Mouse (Mus musculus): Measurements from ENCODE around the gene Gja4. TPM values are rescaled to one million over a fixed set of nuclear protein-coding genes. Genes with fewer than 3 reads are reported as not detected.

The Gja4 gene
- 24.8 and 25.8 TPM in 2 replicates for total RNA-seq (2014; rRNA removed)
- polyA plus RNA-seq (2015; fragmentation: Nextera tagmentation; extraction: Ambion mirVana) = 21.9 and 26.5 TPM in 2 replicates

GRCm38 (mm10) chr4:127313861-127314260 lies at the start of gene Gja4:
Gene Gja4 (minus strand): TSS chr4:127314039.
- under 1% methylated on average over 23 of the region's 25 CpGs for WGBS
- Histone ChIP-seq H3K4me1 (ENCODE audit: insufficient read depth, low read length) (peaks cover 8% of the 10 kb centered on the region; the same call in 1 of the 2 replicates), H3K4me2 (ENCODE audit: low read depth, low read length, poor library complexity, severe bottlenecking) (peak within 1 kb of the TSS; percentile 81), H3K27me3 (ENCODE audit: insufficient read depth, low read length) (no peaks in the 10 kb centered on the region), H3K9ac (replicated peaks; ENCODE audit: low read length, poor library complexity, severe bottlenecking) (peak within 1 kb of the TSS; percentile 71), H3K4me3 (ENCODE audit: low read depth, low read length) (peak within 1 kb of the TSS; percentile 59), H3K27ac (ENCODE audit: low read depth, low read length) (0 out of 2 replicates have a peak within 1 kb of the TSS, but pooled peaks have one; percentile 26), H3K36me3 (ENCODE audit: insufficient read depth, low read length) (no peaks in the 10 kb centered on the region), H3K9me3 (ENCODE audit: low read length) (no peaks in the 10 kb centered on the region)
- peak; percentile 75 for TF ChIP-seq CTCF (IDR thresholded peaks at IDR 0.05)
- DNase-seq (ENCODE audit: low spot score) (peak; percentile 86), ATAC-seq (ENCODE audit: low FRiP score) (peak; percentile 60)

GRCm38 (mm10) chr4:127363331-127363730 lies 49.5 kb upstream of the Gja4 start:
- H3K9ac ChIP-seq (replicated peaks; ENCODE audit: low read length, poor library complexity, severe bottlenecking) = no peak overlapping the region
- DNase-seq (ENCODE audit: low spot score) (no peak), ATAC-seq (ENCODE audit: low FRiP score) (no peak)
- no peaks in the 10 kb centered on the region for H3K4me1 ChIP-seq (ENCODE audit: insufficient read depth, low read length)
- no peak overlapping the region for H3K4me3 ChIP-seq (ENCODE audit: low read depth, low read length)
- H3K36me3 ChIP-seq (ENCODE audit: insufficient read depth, low read length) = no peaks in the 10 kb centered on the region
- no peaks in the 10 kb centered on the region for H3K27me3 ChIP-seq (ENCODE audit: insufficient read depth, low read length)
- WGBS = 68% methylated on average over 4 of the region's 4 CpGs
- peak; percentile 39; the same call in 1 of the 2 replicates for TF ChIP-seq CTCF (IDR thresholded peaks at IDR 0.05)
- no peak overlapping the region for H3K27ac ChIP-seq (ENCODE audit: low read depth, low read length)
- no peak overlapping the region for H3K4me2 ChIP-seq (ENCODE audit: low read depth, low read length, poor library complexity, severe bottlenecking)
- no peaks in the 10 kb centered on the region for H3K9me3 ChIP-seq (ENCODE audit: low read length)

DNA sequence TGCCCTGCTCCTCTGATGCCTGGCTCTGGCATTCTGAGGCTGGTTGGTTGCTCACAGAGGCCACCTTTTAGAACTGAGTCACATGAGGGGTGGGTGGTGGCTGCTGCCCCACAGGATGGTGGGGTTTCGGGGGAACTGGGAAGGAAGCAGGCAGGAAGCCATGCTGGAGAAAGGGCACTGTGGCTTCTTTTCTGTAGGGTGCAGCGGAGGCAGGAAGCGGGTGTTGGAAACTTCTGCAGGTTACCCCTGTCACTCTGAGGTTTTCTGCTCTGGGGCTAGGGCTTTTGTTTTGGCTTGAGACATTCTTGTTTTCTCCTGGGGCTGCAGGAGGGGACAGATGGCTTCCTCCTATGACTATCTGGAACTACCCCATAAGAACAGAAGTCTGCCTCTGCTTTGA lies 48.7 kb upstream of the Gja4 start:
- 67% methylated on average over 3 of the region's 3 CpGs for WGBS

GRCm38 (mm10) chr4:127358018-127358417 lies 44.2 kb upstream of the Gja4 start, which contains the start of gene Gjb5:
Gene Gjb5 (minus strand): TSS chr4:127358181.
- no peaks in the 10 kb centered on the region for H3K36me3 ChIP-seq (ENCODE audit: insufficient read depth, low read length)
- H3K4me3 ChIP-seq (ENCODE audit: low read depth, low read length) = no peak within 1 kb of the TSS
- no peaks in the 10 kb centered on the region for H3K9me3 ChIP-seq (ENCODE audit: low read length)
- DNase-seq (ENCODE audit: low spot score) (no peak), ATAC-seq (ENCODE audit: low FRiP score) (no peak; the same call in 1 of the 2 replicates)
- H3K4me1 ChIP-seq (ENCODE audit: insufficient read depth, low read length) = no peaks in the 10 kb centered on the region
- no peak within 1 kb of the TSS for H3K9ac ChIP-seq (replicated peaks; ENCODE audit: low read length, poor library complexity, severe bottlenecking)
- H3K27me3 ChIP-seq (ENCODE audit: insufficient read depth, low read length) = no peaks in the 10 kb centered on the region
- no peak within 1 kb of the TSS for H3K27ac ChIP-seq (ENCODE audit: low read depth, low read length)
- no peak within 1 kb of the TSS for H3K4me2 ChIP-seq (ENCODE audit: low read depth, low read length, poor library complexity, severe bottlenecking)
- TF ChIP-seq CTCF (IDR thresholded peaks at IDR 0.05) = no peak
- WGBS = 40% methylated on average over 5 of the region's 5 CpGs

More for the DNA sequence above, 48.7 kb upstream of the Gja4 start:
- no peak overlapping the region for H3K4me2 ChIP-seq (ENCODE audit: low read depth, low read length, poor library complexity, severe bottlenecking)
- H3K4me3 ChIP-seq (ENCODE audit: low read depth, low read length) = no peak overlapping the region
- DNase-seq (ENCODE audit: low spot score) = no peak
- no peaks in the 10 kb centered on the region for H3K36me3 ChIP-seq (ENCODE audit: insufficient read depth, low read length)
- H3K27ac ChIP-seq (ENCODE audit: low read depth, low read length) = no peak overlapping the region
- H3K4me1 ChIP-seq (ENCODE audit: insufficient read depth, low read length) = no peaks in the 10 kb centered on the region
- H3K27me3 ChIP-seq (ENCODE audit: insufficient read depth, low read length) = no peaks in the 10 kb centered on the region
- no peak overlapping the region for H3K9ac ChIP-seq (replicated peaks; ENCODE audit: low read length, poor library complexity, severe bottlenecking)
- H3K9me3 ChIP-seq (ENCODE audit: low read length) = no peaks in the 10 kb centered on the region
- TF ChIP-seq CTCF (IDR thresholded peaks at IDR 0.05) = no peak
- ATAC-seq (ENCODE audit: low FRiP score) = no peak

DNA sequence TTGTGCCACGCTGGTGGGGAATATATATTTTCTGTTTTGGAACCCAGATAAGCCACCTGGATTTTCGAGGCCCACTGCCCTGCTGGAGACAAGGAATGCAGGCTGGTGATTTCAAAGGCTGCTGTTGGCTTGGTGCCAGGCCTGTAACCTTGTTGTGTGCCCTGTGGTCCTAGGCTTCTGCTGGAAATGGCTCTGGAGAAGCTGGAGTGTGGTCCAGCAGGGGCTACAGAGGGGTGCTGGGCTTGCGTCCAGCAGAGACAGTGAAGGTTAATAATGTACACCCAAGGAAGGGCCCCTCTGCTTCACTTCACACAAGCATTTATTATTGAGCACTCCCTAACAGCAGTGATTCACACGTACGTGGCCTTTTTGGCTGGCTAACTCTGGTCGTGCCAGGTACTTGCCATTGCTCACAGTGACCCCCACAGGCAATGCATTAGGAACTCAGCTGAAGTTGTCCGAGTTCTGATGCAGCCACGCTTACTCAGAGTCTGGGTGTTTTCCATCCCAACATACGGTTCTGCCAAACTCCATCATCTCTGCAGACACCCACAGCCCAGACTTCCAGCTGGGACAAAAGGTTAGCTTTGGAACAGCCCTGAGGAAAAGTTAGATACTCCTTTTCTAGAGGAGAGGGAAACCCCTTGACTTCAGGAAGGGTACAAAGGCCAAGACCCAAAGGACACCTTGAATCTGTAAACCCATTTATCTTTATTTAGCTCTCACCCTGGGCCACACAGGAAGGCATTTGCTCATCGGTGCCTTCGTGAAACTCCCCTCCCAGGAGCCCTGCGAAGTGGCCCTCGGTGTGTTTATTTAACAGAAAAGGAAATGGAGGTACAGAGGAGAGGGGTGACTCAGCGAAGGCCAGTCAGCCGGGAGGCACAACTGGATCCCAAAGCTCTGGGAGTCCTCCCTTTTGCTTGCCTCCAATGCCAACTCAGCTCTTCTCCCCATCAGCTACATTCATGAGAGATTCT lies 41.0 kb upstream of the Gja4 start:
- no peak overlapping the region for H3K4me2 ChIP-seq (ENCODE audit: low read depth, low read length, poor library complexity, severe bottlenecking)
- TF ChIP-seq CTCF (IDR thresholded peaks at IDR 0.05) = no peak
- H3K9ac ChIP-seq (replicated peaks; ENCODE audit: low read length, poor library complexity, severe bottlenecking) = no peak overlapping the region
- H3K4me3 ChIP-seq (ENCODE audit: low read depth, low read length) = no peak overlapping the region
- H3K4me1 ChIP-seq (ENCODE audit: insufficient read depth, low read length) = no peaks in the 10 kb centered on the region
- DNase-seq (ENCODE audit: low spot score) (no peak), ATAC-seq (ENCODE audit: low FRiP score) (no peak)
- WGBS = 78% methylated on average over 15 of the region's 15 CpGs
- H3K27ac ChIP-seq (ENCODE audit: low read depth, low read length) = no peak overlapping the region
- H3K27me3 ChIP-seq (ENCODE audit: insufficient read depth, low read length) = no peaks in the 10 kb centered on the region
- no peaks in the 10 kb centered on the region for H3K9me3 ChIP-seq (ENCODE audit: low read length)
- no peaks in the 10 kb centered on the region for H3K36me3 ChIP-seq (ENCODE audit: insufficient read depth, low read length)

GRCm38 (mm10) chr4:127353951-127354438 lies 40.2 kb upstream of the Gja4 start, which contains the start of gene Gjb4:
Gene Gjb4 (minus strand): TSS chr4:127354081.
- Histone ChIP-seq H3K4me2 (ENCODE audit: low read depth, low read length, poor library complexity, severe bottlenecking) (no peak within 1 kb of the TSS), H3K9ac (replicated peaks; ENCODE audit: low read length, poor library complexity, severe bottlenecking) (no peak within 1 kb of the TSS), H3K27me3 (ENCODE audit: insufficient read depth, low read length) (no peaks in the 10 kb centered on the region), H3K27ac (ENCODE audit: low read depth, low read length) (no peak within 1 kb of the TSS), H3K9me3 (ENCODE audit: low read length) (no peaks in the 10 kb centered on the region), H3K4me1 (ENCODE audit: insufficient read depth, low read length) (no peaks in the 10 kb centered on the region), H3K4me3 (ENCODE audit: low read depth, low read length) (no peak within 1 kb of the TSS), H3K36me3 (ENCODE audit: insufficient read depth, low read length) (no peaks in the 10 kb centered on the region)
- 31% methylated on average over 8 of the region's 8 CpGs for WGBS
- ATAC-seq (ENCODE audit: low FRiP score) (no peak), DNase-seq (ENCODE audit: low spot score) (no peak)
- no peak for TF ChIP-seq CTCF (IDR thresholded peaks at IDR 0.05)

Measured in midbrain, postnatal 0 days (tissue).